Mouse (Mus musculus): ENCODE measurements around the gene Wasf3. TPM values are rescaled to one million over a fixed set of nuclear protein-coding genes. Genes with fewer than 3 reads are reported as not detected.
"Not testable (repeated sequence)": the region's sequence is repeated elsewhere in the genome, so short reads cannot be mapped to it uniquely, and the experiment has no call there.

The Wasf3 gene
- polyA plus RNA-seq, 1 experiment: 35.7 TPM

DNA sequence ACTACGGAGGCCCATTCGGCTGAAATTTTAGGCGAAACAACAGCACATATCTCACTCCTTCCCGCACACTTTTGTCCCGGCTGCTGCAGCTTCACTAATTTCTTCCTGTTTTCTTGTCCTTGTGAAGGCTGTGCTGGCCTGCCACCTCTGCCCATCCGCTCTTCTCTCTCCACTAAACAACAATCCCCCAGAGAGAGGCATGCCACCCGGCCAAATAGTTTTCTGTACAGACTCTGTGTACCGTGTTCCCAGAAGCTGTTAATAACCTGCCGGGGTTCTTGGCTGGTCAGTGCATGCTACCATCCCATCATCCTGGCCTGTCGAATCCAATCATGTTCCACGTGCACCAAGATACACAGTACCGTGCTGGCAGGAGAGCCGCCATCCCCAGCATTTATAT lies 15.8 kb upstream of the Wasf3 start:
- TF ChIP-seq POLR2A (IDR thresholded peaks at IDR 0.05; ENCODE audit: borderline replicate concordance, extremely low read depth, insufficient read depth, insufficient read length, poor library complexity, severe bottlenecking) (no peak), CTCF (IDR thresholded peaks at IDR 0.05; ENCODE audit: borderline replicate concordance, extremely low read depth, insufficient read depth, insufficient read length) (no peak)
- DNase-seq (ENCODE audit: low read depth): no peak

DNA sequence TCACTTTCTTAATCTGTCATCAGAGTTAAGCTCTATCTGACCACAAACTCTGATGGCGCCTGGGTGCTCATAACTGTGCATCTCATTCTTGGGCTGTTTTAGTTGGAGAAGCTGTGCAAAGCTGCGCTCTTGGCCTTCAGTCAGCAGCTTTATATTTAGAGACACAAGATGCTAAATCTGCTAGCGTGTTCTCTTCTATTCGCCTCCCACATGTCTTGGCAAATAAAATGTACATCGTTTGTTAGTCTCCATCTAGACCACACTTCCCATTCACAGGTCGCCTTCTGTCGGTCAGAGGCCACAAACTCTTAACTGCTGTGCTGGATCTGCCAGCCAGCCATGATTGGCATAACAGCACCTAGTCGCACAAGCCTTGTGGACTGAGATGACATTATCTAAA lies 14.0 kb upstream of the Wasf3 start:
- DNase-seq (ENCODE audit: low read depth): peak; percentile 10
- no peak for TF ChIP-seq CTCF (IDR thresholded peaks at IDR 0.05; ENCODE audit: borderline replicate concordance, extremely low read depth, insufficient read depth, insufficient read length)
- no peak for TF ChIP-seq POLR2A (IDR thresholded peaks at IDR 0.05; ENCODE audit: borderline replicate concordance, extremely low read depth, insufficient read depth, insufficient read length, poor library complexity, severe bottlenecking)

DNA sequence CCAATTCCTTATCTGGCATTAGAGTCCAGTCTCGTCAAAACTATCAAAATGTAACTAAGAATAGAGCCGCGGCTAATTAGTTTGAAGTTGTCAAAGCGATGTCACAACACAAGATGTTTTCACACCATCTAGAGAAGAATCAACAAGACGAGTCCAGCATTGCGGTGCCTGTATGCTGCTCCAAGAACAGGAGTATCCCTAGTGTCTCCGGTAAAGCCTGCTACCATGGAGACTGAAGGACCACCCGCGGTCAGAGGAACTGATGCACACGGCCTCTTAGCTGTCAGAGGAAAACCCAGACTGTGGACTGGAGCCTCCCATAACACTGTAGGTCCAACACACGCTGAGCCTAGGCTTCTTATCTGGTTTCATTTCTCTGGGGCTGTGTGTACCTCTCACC lies 11.5 kb upstream of the Wasf3 start:
- DNase-seq (ENCODE audit: low read depth): peak; percentile 42
- TF ChIP-seq CTCF (IDR thresholded peaks at IDR 0.05; ENCODE audit: borderline replicate concordance, extremely low read depth, insufficient read depth, insufficient read length) (no peak), POLR2A (IDR thresholded peaks at IDR 0.05; ENCODE audit: borderline replicate concordance, extremely low read depth, insufficient read depth, insufficient read length, poor library complexity, severe bottlenecking) (no peak)

DNA sequence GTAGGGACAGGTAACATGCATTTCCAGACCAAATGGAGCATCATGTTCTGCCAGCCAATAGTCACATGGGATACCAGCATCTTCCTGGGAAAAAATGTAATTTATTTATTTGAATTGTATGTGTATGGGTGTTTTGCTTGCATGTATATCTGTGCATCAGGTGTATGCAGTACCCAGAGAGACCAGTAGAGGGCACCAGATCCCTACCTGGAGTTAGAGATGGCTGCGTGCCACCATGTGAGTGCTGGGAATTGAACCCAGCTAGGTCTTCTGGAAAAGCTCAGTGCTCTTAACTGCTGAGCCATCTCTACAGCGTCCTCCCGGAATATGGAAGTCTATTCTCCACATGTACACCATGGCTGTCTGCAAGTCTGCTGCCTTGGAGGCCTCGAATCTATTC lies 8.2 kb upstream of the Wasf3 start:
- TF ChIP-seq CTCF (IDR thresholded peaks at IDR 0.05; ENCODE audit: borderline replicate concordance, extremely low read depth, insufficient read depth, insufficient read length) (peak; percentile 51; the same call in 1 of the 2 replicates), POLR2A (IDR thresholded peaks at IDR 0.05; ENCODE audit: borderline replicate concordance, extremely low read depth, insufficient read depth, insufficient read length, poor library complexity, severe bottlenecking) (no peak)

DNA sequence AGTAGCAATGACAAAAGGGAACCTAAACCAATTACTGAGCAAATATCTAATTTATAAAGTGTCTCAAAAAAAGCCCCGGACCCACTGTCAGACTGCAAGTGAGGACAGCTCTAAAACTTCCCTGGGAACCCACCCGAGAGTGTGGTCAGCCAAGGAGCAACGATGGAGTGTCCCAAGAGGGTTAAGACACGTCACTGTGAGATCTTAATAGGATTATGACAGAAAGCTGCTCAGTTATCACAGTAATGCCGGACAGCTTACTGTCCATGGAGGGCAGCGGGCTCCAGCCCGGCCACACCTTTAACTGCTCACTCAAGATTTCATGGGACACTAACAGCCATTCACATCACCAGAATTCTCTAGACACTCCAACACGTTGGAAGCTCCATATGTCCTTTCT lies 4.7 kb upstream of the Wasf3 start:
- DNase-seq (ENCODE audit: low read depth): no peak
- TF ChIP-seq CTCF (IDR thresholded peaks at IDR 0.05; ENCODE audit: borderline replicate concordance, extremely low read depth, insufficient read depth, insufficient read length): no peak
- TF ChIP-seq POLR2A (IDR thresholded peaks at IDR 0.05; ENCODE audit: borderline replicate concordance, extremely low read depth, insufficient read depth, insufficient read length, poor library complexity, severe bottlenecking): no peak

More for the DNA sequence above, 8.2 kb upstream of the Wasf3 start:
- no peak for DNase-seq (ENCODE audit: low read depth)

DNA sequence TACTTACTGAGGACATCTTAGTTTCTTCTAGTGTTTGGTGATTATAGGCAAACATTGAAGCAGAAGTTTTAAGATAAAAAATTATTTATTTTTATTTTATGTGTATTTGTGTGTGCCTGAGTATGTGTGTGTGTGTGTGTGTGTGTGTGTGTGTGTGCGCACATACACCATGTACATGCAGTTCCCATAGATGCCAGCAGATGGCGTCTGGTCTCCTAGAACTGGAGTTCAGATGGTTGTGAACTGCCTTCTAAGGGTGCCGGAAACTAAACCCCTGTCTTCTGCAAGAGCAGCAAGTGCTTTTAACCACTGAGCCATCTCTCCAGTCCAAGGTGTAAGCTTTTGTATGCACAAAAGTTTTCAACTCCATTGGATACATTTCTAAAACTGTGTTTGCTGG lies 2.5 kb upstream of the Wasf3 start:
- no peak for DNase-seq (ENCODE audit: low read depth)
- TF ChIP-seq CTCF (IDR thresholded peaks at IDR 0.05; ENCODE audit: borderline replicate concordance, extremely low read depth, insufficient read depth, insufficient read length): peak; percentile 20; the same call in 1 of the 2 replicates
- no peak for TF ChIP-seq POLR2A (IDR thresholded peaks at IDR 0.05; ENCODE audit: borderline replicate concordance, extremely low read depth, insufficient read depth, insufficient read length, poor library complexity, severe bottlenecking)

DNA sequence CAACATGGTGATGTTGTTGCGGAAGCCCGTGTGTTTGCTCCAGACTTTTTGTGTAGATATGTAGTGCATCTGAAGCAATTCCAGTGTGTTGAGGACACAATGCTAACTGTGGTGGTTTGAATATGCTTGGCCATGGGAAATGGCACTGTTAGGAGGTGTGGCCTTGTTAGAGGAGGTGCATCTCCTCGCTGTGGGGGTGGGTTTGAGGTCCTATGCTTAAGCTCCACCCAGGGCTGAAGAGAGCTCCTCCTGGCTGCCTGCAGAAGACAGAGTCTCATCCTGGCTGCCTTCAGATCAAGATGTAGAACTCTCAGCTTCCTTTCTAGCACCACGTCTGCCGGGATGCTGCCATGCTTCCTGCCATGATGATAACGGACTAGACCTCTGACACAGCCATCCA lies 1.4 kb upstream of the Wasf3 start:
- no peak for DNase-seq (ENCODE audit: low read depth)
- no peak for TF ChIP-seq POLR2A (IDR thresholded peaks at IDR 0.05; ENCODE audit: borderline replicate concordance, extremely low read depth, insufficient read depth, insufficient read length, poor library complexity, severe bottlenecking)
- TF ChIP-seq CTCF (IDR thresholded peaks at IDR 0.05; ENCODE audit: borderline replicate concordance, extremely low read depth, insufficient read depth, insufficient read length): no peak

DNA sequence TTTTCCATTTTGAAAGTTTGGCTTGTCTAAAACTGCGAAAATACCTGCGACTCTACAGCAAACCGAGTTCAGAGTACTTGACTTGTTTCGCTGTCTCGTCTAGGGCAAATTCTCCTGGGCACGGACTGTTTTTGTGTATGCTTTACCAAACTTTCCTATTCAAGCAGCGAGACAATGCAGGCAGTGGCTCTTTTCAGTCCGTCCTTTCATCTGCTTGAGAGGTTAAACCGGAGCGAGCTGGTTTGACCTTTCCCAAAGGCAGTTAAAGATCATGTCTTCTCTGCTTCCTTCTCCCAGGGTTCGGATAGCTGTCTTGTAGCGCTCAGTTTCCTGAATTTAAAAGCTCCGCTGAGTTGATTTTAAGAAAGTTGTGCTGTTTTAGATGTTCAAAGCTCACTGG lies 1.2 kb downstream of the Wasf3 start:
- TF ChIP-seq POLR2A (IDR thresholded peaks at IDR 0.05; ENCODE audit: borderline replicate concordance, extremely low read depth, insufficient read depth, insufficient read length, poor library complexity, severe bottlenecking) (no peak), CTCF (IDR thresholded peaks at IDR 0.05; ENCODE audit: borderline replicate concordance, extremely low read depth, insufficient read depth, insufficient read length) (no peak)

DNA sequence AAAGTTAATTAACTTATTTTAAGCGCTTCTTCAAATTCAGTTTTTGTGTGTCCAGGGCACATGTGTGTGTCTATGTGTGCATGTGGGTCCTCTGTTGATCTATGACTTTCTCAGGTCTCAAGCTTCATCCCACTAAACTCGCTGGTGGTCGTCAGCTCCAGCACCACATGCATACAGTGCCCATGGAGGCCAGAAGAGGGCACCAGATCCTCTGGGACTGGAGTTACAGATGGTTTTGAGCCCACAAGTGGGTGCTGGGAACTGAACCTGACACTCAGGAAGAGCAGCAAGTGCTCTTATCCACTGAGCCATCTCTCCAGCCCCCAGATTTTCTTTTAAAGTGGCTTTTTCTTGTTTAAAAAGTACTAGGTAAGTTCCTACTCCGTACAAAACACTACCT lies 2.1 kb downstream of the Wasf3 start:
- DNase-seq (ENCODE audit: low read depth): no peak
- no peak for TF ChIP-seq POLR2A (IDR thresholded peaks at IDR 0.05; ENCODE audit: borderline replicate concordance, extremely low read depth, insufficient read depth, insufficient read length, poor library complexity, severe bottlenecking)
- TF ChIP-seq CTCF (IDR thresholded peaks at IDR 0.05; ENCODE audit: borderline replicate concordance, extremely low read depth, insufficient read depth, insufficient read length): no peak

More for the DNA sequence above, 1.2 kb downstream of the Wasf3 start:
- DNase-seq (ENCODE audit: low read depth): peak; percentile 50

DNA sequence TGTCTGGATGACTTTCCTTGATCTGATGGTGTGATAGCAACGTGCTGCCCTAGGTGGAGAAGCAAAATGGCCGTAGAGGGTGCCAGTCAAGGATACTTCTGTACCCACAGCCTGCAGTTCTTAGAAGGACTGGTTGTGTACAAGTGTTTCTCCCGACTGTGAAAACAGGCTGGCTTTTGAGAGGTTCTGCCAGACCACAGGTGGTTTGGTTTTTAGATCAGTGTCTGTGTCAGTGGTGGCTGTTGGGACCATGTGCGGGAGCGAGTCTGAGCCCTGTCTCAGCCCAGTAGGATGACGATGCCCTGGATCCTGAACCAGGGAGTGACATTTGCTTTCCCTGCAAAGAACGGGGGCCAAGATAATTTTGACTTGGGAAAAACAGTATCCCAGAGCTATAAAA lies 9.8 kb downstream of the Wasf3 start:
- no peak for DNase-seq (ENCODE audit: low read depth)

DNA sequence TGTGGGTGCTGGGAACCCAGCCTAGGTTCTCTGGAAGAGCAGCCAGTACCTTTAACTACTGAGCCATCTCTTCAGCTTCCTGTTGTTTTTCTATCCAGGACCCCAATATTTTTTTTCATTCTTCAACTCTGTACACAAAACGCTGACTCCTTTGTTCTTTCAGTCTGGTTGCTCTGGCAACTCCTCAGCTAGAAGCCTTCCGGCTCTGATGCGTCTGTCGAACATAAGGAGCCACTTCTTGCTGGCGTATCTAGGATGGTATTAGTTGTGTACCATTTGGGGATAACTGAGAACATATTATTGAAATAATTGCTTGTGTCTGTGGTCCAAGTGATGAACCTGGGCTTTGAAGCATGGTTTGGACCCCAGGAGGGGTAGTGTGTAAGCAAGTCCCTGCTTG lies 12.5 kb downstream of the Wasf3 start:
- no peak for TF ChIP-seq CTCF (IDR thresholded peaks at IDR 0.05; ENCODE audit: borderline replicate concordance, extremely low read depth, insufficient read depth, insufficient read length)
- no peak for TF ChIP-seq POLR2A (IDR thresholded peaks at IDR 0.05; ENCODE audit: borderline replicate concordance, extremely low read depth, insufficient read depth, insufficient read length, poor library complexity, severe bottlenecking)
- no peak for DNase-seq (ENCODE audit: low read depth)

More for the DNA sequence above, 9.8 kb downstream of the Wasf3 start:
- no peak for TF ChIP-seq CTCF (IDR thresholded peaks at IDR 0.05; ENCODE audit: borderline replicate concordance, extremely low read depth, insufficient read depth, insufficient read length)
- no peak for TF ChIP-seq POLR2A (IDR thresholded peaks at IDR 0.05; ENCODE audit: borderline replicate concordance, extremely low read depth, insufficient read depth, insufficient read length, poor library complexity, severe bottlenecking)

DNA sequence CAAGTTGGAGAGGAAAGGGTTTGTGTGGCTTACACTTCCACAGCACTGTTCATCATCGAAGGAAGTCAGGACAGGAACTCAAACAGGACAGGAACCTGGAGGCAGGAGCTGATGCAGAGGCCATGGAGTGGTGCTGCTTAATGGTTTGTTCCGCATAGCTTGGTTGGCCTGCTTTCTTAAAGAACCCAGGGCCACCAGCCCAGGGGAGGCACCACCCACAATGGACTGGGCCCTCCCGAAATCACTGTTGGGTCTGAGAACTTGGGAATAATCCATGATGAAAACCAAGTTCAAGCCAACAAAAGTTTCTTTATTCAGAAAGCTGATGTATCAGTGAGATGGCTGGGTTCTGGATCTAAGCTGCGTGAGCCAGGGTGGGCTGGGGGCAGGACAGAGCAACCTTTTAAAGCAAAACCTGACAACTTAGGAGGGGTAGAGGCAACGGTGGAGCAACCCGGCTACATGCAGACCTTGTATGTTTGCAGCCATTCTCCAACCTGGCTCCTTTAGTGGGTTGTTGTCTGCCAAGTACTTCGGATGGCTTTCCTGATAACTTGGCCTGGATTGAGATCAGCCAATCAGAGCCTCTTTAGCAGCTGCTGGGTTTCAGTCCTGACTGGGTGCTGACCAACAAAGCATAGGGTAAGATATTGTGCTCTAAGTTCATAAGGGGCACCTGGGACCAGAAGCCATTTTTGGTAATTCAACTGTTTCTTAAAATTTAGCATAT lies 13.8 kb downstream of the Wasf3 start:
- TF ChIP-seq POLR2A (IDR thresholded peaks at IDR 0.05; ENCODE audit: borderline replicate concordance, extremely low read depth, insufficient read depth, insufficient read length, poor library complexity, severe bottlenecking): no peak
- TF ChIP-seq CTCF (IDR thresholded peaks at IDR 0.05; ENCODE audit: borderline replicate concordance, extremely low read depth, insufficient read depth, insufficient read length): no peak
- no peak for DNase-seq (ENCODE audit: low read depth)

DNA sequence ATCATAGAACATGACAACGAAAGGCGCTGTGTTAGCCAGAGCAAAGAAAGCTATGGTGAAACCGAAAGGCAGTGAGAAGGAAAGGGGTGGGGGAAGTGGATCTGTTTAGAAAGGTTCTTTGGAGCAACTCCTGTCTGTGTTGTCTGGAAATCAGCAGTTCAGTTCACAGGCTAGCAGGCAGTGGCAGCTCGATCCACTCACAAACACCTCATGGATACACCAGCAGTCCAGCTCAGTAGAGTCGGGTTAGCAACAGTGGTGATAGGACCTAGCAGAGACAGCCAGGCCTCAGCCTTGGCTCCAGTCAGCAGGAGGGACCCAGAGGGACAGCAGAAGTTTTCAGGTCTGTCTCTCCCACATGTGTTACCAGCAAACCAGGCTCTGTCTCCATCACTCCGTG lies 16.2 kb downstream of the Wasf3 start:
- not testable (repeated sequence) for DNase-seq (ENCODE audit: low read depth)

Measured in brain, embryonic 14.5 days (tissue).